Mouse (Mus musculus) olfactory bulb, adult 2 months (tissue): ENCODE results near the gene Chn2.

Experiments used
- CTCF ChIP-seq: fragments of 200-500 bp; IDR thresholded peaks from 2 replicates; pipeline ENCODE4 v1.5.1; 2012; ENCODE audit warnings: low read depth, mild to moderate bottlenecking, low read length, moderate library complexity; ENCODE audit not compliant: insufficient read depth
- POLR2A ChIP-seq: fragments of 200-500 bp; IDR thresholded peaks from 2 replicates; pipeline ENCODE4 v1.6.1; 2012; ENCODE audit warnings: mild to moderate bottlenecking, low read depth, low read length, moderate library complexity; ENCODE audit not compliant: insufficient read depth

DNA sequence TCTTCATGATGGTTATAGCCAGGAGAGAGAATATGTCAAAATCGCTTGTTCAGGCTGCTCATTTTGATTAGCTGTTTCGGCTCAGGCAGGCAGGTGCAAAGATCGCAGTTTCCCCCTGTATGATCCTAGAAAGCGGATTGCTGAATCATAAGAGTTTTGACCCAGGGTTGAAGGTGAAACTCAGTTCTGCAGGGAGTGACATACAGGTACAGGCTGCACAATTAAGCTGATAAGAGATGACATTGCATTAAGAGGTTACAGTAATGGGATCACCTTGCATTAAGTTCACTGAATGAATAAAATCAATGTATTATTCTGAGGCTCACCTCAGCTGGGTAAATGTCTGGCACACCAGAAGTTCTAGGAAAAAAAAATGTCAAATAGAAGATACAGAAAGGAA lies 101.1 kb downstream of the Chn2 start:
- TF ChIP-seq CTCF (no peak), POLR2A (no peak)
